Mouse (Mus musculus) frontal cortex, postnatal 14 days (tissue): ENCODE results near the gene Tap2.
A peak's percentile ranks its signal among the peaks of the same experiment; 100 is the strongest.

Experiments
- DNase-seq, 2 experiments: peaks; one replicate each; pipeline ENCODE4 v3.0.0; 2022; ENCODE audit warnings: low spot score in 2 of 2

Gene Tap2

GRCm38 (mm10) chr17:34203444-34203843, at the start of gene Tap2:
Gene Tap2, plus strand, starts transcription at chr17:34203527.
- DNase-seq, result no peak

DNA sequence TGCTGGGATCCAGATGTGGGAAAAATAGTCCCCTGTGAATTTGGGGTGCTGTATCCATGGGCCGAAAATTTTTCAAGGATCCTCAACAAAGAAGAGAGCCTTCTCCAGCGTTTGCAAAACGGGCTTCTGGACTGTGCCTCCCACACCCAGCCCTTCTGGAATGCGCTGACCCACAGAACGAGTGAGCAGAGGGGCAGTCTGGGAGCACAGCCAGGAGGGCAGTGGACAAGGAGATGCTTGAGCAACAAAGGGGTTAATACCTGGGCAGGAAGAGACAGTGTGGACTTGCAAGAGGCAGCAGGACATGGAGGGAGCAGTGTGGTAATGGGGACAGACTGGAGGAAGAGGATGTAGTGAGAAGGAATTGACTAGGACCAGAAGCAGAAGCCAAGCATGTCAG, 47.8 kb upstream of the Tap2 start:
- DNase-seq, result no peak

DNA sequence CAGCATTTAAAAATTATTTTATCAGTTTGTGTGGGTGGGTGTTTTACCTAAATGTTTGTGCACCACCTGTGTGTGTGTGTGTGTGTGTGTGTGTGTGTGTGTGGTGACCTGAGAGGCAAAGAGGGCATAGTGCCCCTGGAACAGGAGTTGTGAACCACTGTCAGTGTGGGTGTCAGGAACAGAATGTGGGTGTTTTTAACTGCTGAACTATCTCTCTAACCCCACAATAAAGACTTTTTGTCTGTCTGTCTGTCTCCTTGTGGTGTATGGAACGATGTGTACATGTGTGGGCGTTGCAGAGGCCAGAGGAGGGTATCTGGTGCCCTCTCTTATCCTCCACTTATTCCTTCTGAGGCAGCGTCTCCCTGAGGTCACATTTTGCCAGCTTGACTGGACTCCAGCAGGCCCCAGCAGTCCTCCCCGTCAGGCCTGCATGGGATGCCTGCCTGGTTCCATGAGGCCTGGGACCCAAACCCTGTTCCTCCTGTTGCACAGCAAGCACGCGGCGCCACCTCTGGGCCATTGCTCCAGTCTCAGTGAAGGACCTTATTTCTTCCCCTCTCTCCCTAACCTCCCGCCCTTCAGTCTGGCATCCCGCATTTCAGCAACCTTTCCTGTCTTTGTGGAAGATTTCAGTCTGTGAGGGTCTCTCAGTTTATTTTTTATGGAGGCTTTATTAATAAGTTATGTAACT, 39.0 kb upstream of the Tap2 start:
- no peak for DNase-seq

DNA sequence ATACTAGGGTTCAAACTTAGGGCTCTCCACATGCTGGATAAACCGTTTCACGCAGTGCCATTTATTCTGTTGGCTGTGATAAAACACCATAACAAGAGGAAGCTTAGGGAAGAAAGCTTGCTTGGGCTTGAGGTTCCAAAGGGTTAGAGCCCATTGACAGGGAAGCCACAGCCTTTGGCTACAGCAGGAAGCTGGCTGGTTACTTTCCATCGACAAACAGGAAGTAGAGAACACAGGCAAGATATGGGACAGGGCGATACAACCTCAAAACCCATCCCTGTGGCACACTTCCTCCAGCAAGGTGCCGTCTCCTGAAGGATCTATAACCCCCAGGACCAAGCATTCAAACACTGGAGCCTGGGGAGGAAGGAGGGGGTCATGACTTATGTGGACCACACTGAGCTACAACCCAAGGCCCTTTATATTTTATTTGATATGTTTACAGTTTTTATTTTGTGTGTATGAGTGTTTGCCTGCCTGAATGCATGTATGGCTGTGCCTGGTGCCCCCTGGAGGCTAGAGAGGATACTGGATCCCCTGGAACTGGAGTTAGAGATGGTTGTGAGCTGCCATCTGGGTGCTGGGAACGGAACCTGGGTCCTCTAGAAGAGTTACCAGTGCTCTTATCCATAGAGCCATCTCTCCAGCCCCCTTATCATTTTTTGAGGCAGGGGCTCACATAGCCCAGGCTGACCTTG, 38.1 kb upstream of the Tap2 start:
- no peak for DNase-seq

GRCm38 (mm10) chr17:34169279-34169678, 34.0 kb upstream of the Tap2 start:
- no peak for DNase-seq

GRCm38 (mm10) chr17:34170487-34170876, 32.8 kb upstream of the Tap2 start:
- DNase-seq, result no peak

- DNase-seq, result peak; percentile 31 to 84
Measured at GRCm38 (mm10) chr17:34170877-34171498, 32.3 kb upstream of the Tap2 start.

- DNase-seq, result no peak
Measured at GRCm38 (mm10) chr17:34172528-34172927, 30.8 kb upstream of the Tap2 start.

GRCm38 (mm10) chr17:34174075-34174474, 29.3 kb upstream of the Tap2 start:
- DNase-seq, result no peak

GRCm38 (mm10) chr17:34177179-34177578, 26.1 kb upstream of the Tap2 start:
- no peak for DNase-seq

DNA sequence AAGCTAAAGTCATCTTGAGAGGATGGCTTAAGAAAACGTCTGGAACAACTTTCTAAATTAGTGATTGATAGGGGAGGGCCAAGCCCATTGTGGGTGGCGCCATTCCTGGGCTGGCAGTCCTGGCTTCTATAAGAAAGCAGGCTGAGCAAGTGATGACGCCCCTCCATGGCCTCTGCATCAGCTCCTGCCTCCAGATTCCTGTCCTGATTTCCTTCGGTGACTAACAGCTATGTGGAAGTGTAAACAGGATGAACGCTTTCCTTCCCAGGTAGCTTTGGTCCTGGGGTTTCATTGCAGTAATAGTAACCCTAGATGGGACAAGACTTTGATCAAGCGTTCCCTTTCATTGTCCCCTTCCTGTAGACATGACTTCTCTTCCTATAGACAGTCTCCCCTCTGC, 24.3 kb upstream of the Tap2 start:
- DNase-seq, result no peak

GRCm38 (mm10) chr17:34179913-34180859, 23.1 kb upstream of the Tap2 start:
- DNase-seq, result no peak

- DNase-seq, result no peak
Measured at GRCm38 (mm10) chr17:34183564-34184219, 19.6 kb upstream of the Tap2 start.

- DNase-seq, result no peak
Measured at GRCm38 (mm10) chr17:34185526-34185925, 17.8 kb upstream of the Tap2 start.

GRCm38 (mm10) chr17:34186885-34187260, 16.5 kb upstream of the Tap2 start:
- no peak for DNase-seq

- peak; percentile 89 to 94 for DNase-seq
Measured at GRCm38 (mm10) chr17:34187261-34187916, 15.9 kb upstream of the Tap2 start, which contains the start of the genes Tap1 and Psmb9. Gene Tap1, plus strand, starts transcription at chr17:34187553. Gene Psmb9, minus strand, starts transcription at chr17:34187764.

DNA sequence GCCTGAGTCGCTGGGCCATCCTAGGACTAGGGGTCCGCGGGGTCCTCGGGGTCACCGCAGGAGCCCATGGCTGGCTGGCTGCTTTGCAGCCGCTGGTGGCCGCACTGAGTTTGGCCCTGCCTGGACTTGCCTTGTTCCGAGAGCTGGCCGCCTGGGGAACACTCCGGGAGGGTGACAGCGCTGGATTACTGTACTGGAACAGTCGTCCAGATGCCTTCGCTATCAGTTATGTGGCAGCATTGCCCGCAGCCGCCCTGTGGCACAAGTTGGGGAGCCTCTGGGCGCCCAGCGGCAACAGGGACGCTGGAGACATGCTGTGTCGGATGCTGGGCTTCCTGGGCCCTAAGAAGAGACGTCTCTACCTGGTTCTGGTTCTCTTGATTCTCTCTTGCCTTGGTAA, 15.3 kb upstream of the Tap2 start:
- no peak for DNase-seq

DNA sequence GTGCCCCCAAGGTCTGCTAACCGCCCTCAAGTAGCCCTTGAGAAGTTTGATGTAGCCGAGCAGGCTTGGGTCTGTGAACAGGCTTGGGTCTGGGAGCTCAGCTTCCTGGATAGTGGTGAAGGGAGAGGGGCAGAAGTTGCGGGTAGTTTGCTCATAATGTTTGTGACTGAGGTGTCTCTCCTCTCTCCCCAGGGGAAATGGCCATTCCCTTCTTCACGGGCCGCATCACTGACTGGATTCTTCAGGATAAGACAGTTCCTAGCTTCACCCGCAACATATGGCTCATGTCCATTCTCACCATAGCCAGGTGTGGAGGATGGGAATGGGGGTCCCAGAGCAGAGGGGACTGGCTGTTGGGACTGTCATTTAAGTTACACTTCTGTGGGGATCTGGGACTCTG, 14.3 kb upstream of the Tap2 start:
- no peak for DNase-seq

DNA sequence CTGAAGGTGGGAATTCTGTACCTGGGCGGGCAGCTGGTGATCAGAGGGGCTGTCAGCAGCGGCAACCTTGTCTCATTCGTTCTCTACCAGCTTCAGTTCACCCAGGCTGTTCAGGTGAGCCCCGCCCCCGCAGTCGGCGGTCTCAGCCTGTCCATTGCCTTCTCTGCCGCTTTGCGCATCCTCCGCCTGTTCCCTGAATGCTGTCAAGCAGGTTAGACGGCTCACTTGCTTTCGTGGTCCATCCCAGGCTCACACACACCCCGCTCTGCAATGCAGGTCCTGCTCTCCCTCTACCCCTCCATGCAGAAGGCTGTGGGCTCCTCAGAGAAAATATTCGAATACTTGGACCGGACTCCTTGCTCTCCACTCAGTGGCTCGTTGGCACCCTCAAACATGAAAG, 10.5 kb upstream of the Tap2 start:
- no peak for DNase-seq

- DNase-seq, result no peak
Measured at GRCm38 (mm10) chr17:34193468-34193867, 9.9 kb upstream of the Tap2 start.

- no peak for DNase-seq
Measured at GRCm38 (mm10) chr17:34194723-34195122, 8.6 kb upstream of the Tap2 start.
